Mouse (Mus musculus): ENCODE measurements at regions not wholly inside any gene's neighbourhood (a gene's known extent, or its start where the extent isn't known, plus 50 kb on each side); places are given as distances from the start of the nearest gene placed in this dataset.
A peak's percentile ranks its signal among the peaks of the same experiment; 100 is the strongest.

- DNase-seq (ENCODE audit: low spot score in 2 of 2) = no peak
These were observed 99.2 kb upstream of the F13a1 start for GRCm38 (mm10) chr13:37149066-37149781.

- DNase-seq (ENCODE audit: low spot score in 2 of 2) = no peak
These were observed 98.6 kb upstream of the F13a1 start for GRCm38 (mm10) chr13:37148627-37149026.

GRCm38 (mm10) chr13:37147790-37148189 is 97.7 kb upstream of the F13a1 start:
- no peak for DNase-seq (ENCODE audit: low spot score in 2 of 2)

- no peak for DNase-seq (ENCODE audit: low spot score in 2 of 2)
These were observed 92.8 kb upstream of the F13a1 start for GRCm38 (mm10) chr13:37142812-37143211.

- peak in 1 of 2 experiments; percentile 28 for DNase-seq (ENCODE audit: low spot score in 2 of 2)
These were observed 85.1 kb upstream of the F13a1 start for GRCm38 (mm10) chr13:37135115-37135514.

- no peak for DNase-seq (ENCODE audit: low spot score in 2 of 2)
These were observed 84.5 kb upstream of the F13a1 start for GRCm38 (mm10) chr13:37134518-37134917.

GRCm38 (mm10) chr13:37130637-37131036 is 80.6 kb upstream of the F13a1 start:
- DNase-seq (ENCODE audit: low spot score in 2 of 2) = peak; percentile 6 to 51

GRCm38 (mm10) chr13:37121602-37122001 is 71.6 kb upstream of the F13a1 start:
- DNase-seq (ENCODE audit: low spot score in 2 of 2) = no peak

- no peak for DNase-seq (ENCODE audit: low spot score in 2 of 2)
These were observed 70.2 kb upstream of the F13a1 start for GRCm38 (mm10) chr13:37120219-37120618.

- no peak for DNase-seq (ENCODE audit: low spot score in 2 of 2)
These were observed 64.3 kb upstream of the F13a1 start for GRCm38 (mm10) chr13:37114324-37114723.

GRCm38 (mm10) chr13:37111747-37112146 is 61.7 kb upstream of the F13a1 start:
- no peak for DNase-seq (ENCODE audit: low spot score in 2 of 2)

- no peak for DNase-seq (ENCODE audit: low spot score in 2 of 2)
These were observed 57.7 kb upstream of the F13a1 start for GRCm38 (mm10) chr13:37107721-37108120.

GRCm38 (mm10) chr13:37106009-37106408 is 56.0 kb upstream of the F13a1 start:
- no peak for DNase-seq (ENCODE audit: low spot score in 2 of 2)

- DNase-seq (ENCODE audit: low spot score in 2 of 2) = no peak
These were observed 54.6 kb upstream of the F13a1 start for GRCm38 (mm10) chr13:37104410-37105294.

GRCm38 (mm10) chr13:37103741-37104296 is 53.8 kb upstream of the F13a1 start:
- peak in 1 of 2 experiments; percentile 46 for DNase-seq (ENCODE audit: low spot score in 2 of 2)

- DNase-seq (ENCODE audit: low spot score in 2 of 2) = no peak
These were observed 51.7 kb upstream of the F13a1 start for GRCm38 (mm10) chr13:37101755-37102154.

Data from left cerebral cortex, adult 8-10 months (tissue).